Mouse (Mus musculus): ENCODE measurements around the gene Kcnc4. TPM values are rescaled to one million over a fixed set of nuclear protein-coding genes. Genes with fewer than 3 reads are reported as not detected.

Kcnc4 gene
- total RNA-seq, 2 experiments from 2014 or later: 68.4 to 73.4 TPM

DNA sequence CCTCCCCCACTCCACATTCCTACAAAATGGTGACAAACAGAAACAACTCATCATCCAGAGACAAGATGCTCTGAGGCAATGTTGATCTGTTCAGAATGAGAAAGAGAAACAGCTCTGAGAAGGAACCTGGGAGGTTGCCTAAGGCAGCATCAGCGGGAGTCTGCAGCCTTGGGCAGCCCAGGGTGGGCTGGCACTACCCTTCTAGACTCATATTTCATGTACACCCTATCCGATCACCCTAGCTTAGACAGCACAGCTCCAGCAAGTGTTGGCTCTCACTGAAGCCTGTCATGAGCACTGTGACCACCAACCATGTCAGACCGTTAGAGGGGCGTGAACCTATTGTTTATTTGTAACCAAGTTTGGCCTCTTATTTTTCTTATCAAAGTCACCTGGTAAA lies 5.1 kb downstream of the Kcnc4 start:
- intact Hi-C loops (cut with DNase I): no loop called here
- TF ChIP-seq CTCF (IDR thresholded peaks at IDR 0.05): no peak
- H3K4me3 ChIP-seq: no peak overlapping the region
- no peak overlapping the region for H3K27ac ChIP-seq
- DNase-seq (ENCODE audit: extremely low spot score in 1 of 2, low spot score in 2 of 2): no peak

DNA sequence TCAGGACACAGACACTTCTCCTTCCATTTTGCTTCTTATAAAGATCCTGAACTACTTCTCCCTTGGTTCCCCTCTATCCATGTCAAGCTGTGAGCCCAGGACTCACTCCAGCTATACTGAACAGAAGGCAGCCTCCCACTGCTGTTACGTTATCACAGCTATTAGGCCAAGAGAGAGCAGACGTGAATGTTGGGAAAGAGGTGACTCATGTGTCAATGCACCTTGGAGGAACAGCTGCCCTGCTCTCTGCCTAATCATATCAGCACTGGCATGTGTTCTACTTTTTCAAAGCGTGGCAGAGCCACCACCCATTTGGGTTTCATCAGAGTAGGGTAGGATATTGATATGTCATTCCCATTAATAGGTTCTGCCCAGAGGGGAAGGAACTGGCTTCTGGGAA lies 12.5 kb downstream of the Kcnc4 start:
- intact Hi-C loops (cut with DNase I): no loop called here
- Histone ChIP-seq H3K27ac (no peak overlapping the region), H3K4me3 (no peak overlapping the region)
- no peak for TF ChIP-seq CTCF (IDR thresholded peaks at IDR 0.05)
- no peak for DNase-seq (ENCODE audit: extremely low spot score in 1 of 2, low spot score in 2 of 2)

DNA sequence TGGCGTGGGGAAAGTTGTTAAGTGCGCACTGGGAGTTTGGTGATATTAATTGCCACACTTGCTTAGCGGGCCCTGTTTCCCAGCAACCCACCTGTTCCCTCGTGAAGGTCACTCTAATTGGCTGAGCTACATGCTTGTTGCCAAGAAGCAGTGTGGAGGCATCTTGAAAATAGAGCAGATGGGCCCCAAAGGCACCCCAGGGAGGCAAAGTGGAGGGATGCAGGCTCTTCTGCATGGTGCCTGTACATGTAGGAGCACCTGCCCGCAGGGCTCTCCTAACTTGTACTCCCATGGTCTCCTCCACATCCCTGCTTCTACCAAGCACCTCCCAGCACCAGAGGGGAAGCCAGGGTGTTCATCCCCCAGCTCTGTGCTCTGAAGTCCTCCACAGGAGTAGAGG lies 15.5 kb downstream of the Kcnc4 start:
- DNase-seq (ENCODE audit: extremely low spot score in 1 of 2, low spot score in 2 of 2): no peak
- no peak overlapping the region for H3K4me3 ChIP-seq
- intact Hi-C loops (cut with DNase I): no loop called here
- no peak for TF ChIP-seq CTCF (IDR thresholded peaks at IDR 0.05)
- peak overlapping the region; percentile 20; the same call in 1 of the 2 replicates for H3K27ac ChIP-seq

DNA sequence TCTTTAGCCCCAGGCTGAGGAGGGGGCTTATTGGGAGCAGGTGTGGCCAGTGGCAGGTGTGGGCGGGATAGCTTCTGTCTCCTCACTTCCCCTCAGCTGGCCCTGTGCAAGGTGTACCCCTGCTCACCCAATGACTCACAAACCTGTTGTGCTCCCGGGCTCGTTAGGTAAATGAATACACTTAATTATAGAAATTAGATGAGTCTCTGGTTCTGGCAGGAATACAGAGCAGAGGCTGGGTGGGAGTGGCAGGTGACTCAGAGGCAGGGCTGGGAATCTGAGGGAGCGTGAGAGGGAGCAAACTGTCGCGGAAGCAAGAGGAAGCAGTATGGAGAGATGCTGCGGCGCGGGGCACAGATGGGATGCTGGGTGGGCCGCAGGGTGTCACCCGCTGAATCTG lies 17.2 kb downstream of the Kcnc4 start:
- TF ChIP-seq CTCF (IDR thresholded peaks at IDR 0.05): no peak
- no peak overlapping the region for H3K4me3 ChIP-seq
- intact Hi-C loops (cut with DNase I): no loop called here
- peak overlapping the region; percentile 85 for H3K27ac ChIP-seq
- peak; percentile 72 to 76 for DNase-seq (ENCODE audit: extremely low spot score in 1 of 2, low spot score in 2 of 2)

DNA sequence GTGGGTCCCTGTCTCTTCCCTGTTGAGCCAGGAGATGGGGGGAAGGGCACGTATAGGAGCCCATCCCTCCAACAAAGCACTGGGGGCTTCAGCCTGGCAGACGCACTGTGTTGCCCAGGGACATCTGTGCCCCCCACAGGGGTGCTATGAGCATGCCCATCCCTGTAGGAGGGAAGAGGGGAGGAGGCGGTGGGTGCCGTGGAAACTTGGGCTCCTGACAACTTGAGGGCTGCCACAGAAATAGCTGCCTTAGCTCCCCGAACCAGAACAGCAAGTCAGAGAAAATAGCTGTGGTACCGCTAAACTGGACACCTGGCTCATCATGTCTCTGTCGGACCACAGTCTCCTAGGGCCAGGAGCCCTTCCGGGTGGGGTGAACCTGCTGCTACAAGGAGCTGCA lies 18.0 kb downstream of the Kcnc4 start:
- no peak for TF ChIP-seq CTCF (IDR thresholded peaks at IDR 0.05)
- DNase-seq (ENCODE audit: extremely low spot score in 1 of 2, low spot score in 2 of 2): peak in 1 of 2 experiments; percentile 40
- intact Hi-C loops (cut with DNase I): no loop called here

DNA sequence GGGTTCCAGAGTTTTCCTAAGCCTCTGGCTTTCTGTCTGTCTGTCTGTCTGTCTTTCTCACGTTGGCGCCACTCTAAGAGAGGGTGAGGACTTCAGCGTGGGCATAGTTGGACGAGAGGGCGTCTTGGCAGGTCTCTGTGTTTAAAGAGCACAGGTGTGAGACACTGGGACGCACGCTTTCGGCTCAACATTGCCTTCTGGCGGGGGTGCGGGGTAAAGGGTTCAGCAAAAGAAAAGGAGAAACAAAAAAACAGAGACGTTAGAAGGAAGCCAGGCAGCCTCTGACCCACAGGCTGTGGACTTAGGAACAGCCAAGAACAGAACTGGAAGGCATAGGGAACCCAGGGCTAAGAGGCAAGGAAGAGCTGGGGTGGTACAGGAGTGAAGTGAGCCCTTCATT lies 20.1 kb downstream of the Kcnc4 start:
- no peak overlapping the region for H3K27ac ChIP-seq
- DNase-seq (ENCODE audit: extremely low spot score in 1 of 2, low spot score in 2 of 2): no peak
- no peak for TF ChIP-seq CTCF (IDR thresholded peaks at IDR 0.05)
- intact Hi-C loops (cut with DNase I): no loop called here
- H3K4me3 ChIP-seq: no peak overlapping the region

More for the DNA sequence above, 18.0 kb downstream of the Kcnc4 start:
- H3K4me3 ChIP-seq: no peak overlapping the region
- peak overlapping the region; percentile 85 for H3K27ac ChIP-seq

DNA sequence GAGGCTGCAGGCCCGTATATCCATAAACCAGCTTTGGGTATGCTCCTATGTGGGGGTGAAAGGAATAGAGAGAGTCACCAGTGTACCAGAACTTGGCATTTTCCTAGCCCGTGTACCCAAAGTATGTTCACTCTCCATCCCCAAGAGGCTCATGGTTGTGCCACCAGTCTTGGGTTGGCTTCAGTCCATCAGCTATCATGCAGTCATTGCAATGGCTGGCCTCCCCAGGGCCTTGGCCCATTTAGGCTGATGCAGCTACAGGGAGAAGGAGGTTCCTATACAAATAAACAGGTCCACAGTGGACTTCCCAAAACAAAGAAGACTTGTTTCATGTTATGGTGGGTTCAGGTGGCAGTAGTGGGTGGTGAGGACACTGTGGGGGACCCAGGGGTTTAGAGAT lies 21.7 kb downstream of the Kcnc4 start:
- no peak for TF ChIP-seq CTCF (IDR thresholded peaks at IDR 0.05)
- intact Hi-C loops (cut with DNase I): no loop called here
- Histone ChIP-seq H3K4me3 (no peak overlapping the region), H3K27ac (no peak overlapping the region)
- no peak for DNase-seq (ENCODE audit: extremely low spot score in 1 of 2, low spot score in 2 of 2)

DNA sequence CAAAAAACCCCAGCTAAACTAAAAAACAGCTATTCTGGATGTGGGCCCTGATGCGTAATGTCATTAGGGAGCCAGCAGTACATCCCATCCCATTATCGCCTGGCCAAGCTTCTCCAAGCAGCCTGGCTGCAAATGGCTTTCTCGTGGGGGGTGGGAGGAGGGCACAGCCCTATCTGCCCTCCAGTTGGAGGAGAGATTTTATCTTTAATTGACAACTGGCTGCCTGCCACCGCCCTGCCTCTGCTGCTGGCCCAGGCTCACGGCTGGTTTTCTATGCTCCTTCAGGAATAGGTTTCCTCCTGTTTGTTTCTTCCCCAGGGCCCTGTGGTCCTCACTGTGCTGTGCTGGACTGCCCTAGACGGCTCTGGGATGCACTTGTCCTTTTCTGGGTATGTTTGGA lies 22.9 kb downstream of the Kcnc4 start:
- no peak for TF ChIP-seq CTCF (IDR thresholded peaks at IDR 0.05)
- Histone ChIP-seq H3K27ac (no peak overlapping the region), H3K4me3 (no peak overlapping the region)
- intact Hi-C loops (cut with DNase I): no loop called here
- no peak for DNase-seq (ENCODE audit: extremely low spot score in 1 of 2, low spot score in 2 of 2)

DNA sequence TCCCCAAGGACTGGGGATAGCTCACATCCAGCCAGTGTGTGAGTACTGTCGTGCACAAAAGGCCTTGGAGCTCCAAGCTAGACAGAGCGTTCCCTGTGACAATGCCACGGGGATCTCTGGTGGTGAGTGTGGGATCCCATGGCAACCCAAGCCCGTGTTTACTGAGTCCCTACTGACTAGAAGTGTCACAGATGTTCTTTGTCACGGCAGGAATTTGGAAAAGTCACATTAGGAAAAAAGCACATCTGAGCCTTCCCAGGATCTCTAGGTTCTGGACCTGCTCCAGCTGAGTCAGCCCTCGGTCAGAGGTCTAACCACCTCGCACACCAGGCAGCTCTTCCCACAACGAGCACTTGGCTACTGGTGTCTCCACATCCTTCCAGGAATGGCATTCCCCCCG lies 25.7 kb downstream of the Kcnc4 start:
- no peak for DNase-seq (ENCODE audit: extremely low spot score in 1 of 2, low spot score in 2 of 2)
- Histone ChIP-seq H3K27ac (no peak overlapping the region), H3K4me3 (no peak overlapping the region)
- intact Hi-C loops (cut with DNase I): no loop called here
- no peak for TF ChIP-seq CTCF (IDR thresholded peaks at IDR 0.05)

DNA sequence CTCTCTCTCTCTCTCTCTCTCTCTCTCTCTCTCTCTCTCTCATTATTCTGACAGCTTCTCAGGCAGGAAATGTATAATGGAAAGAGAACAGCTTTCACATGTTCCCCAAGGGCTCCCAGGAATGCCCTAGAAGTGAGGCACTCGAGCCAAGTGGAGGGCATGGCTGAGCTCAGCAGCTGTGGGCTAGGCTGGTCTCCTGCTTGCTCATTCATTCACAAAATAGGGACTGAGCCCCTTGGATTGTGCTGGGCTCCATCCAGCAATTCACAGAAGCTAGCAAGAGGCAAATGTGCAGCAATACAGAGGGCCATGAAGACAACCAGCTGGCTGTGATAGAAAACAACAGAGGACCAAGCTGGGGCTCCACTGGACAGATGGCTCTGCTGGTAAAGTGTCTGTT lies 28.1 kb downstream of the Kcnc4 start:
- no peak for DNase-seq (ENCODE audit: extremely low spot score in 1 of 2, low spot score in 2 of 2)
- intact Hi-C loops (cut with DNase I): no loop called here
- Histone ChIP-seq H3K27ac (no peak overlapping the region), H3K4me3 (no peak overlapping the region)
- no peak for TF ChIP-seq CTCF (IDR thresholded peaks at IDR 0.05)

DNA sequence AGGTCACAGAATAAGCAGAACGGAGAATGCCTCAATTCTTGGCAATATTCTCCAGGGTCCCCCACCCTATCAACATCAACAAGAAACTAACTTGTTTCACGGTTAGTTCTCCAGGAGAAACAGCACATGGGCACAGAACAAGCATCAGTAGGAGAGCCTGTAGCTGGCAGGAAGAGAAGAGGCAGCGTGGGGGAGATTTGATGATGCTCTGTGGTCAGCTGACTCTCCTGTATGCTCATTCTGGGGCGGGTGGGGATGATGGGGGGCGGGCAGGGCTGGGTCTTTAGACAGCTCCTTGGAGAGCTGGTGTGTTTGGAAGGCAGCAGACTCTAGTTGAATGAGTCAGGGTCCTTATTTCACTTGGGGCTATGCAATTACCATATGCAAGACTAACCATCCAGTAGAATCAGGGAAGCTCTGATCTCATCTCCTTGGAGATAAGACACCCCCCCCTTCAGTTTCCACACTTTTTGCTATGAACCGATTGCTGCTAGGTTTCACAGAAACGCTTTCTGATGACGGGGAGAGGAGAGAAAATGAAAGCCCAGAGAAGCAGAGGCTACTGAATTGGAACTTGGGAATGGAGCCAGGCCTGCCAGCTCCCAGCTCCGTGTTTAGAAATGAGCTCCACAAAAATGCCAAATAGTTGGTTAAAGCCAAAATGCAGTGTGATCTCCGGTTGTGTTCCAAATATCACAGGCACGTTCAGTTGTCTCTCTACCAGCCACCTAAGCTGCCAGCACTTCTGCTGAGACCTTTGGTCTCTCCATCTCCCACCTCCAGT lies 34.9 kb downstream of the Kcnc4 start:
- DNase-seq (ENCODE audit: extremely low spot score in 1 of 2, low spot score in 2 of 2): peak; percentile 39 to 50
- Histone ChIP-seq H3K27ac (peak overlapping the region; percentile 82), H3K4me3 (no peak overlapping the region)
- intact Hi-C loops (cut with DNase I): no loop called here
- no peak for TF ChIP-seq CTCF (IDR thresholded peaks at IDR 0.05)

DNA sequence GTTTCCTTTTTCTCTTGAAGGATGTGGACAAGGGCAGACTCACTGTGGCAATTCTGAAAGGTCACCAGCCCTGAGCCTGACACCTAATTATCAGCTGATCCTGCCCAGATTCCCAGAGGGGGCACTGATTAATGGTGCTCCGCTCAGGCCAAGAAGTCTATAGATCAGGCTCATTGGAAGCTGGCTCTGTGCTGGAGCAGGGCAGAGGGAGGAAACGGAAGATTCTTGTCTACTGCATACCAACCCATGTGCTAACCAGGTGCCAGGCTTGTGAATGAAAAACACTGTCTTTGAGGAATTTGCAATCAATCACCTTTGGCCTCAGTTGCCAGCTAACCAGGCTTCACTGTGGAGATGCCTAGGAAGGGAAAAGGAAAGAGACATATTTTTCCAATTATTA lies 39.2 kb downstream of the Kcnc4 start:
- no peak for TF ChIP-seq CTCF (IDR thresholded peaks at IDR 0.05)
- Histone ChIP-seq H3K27ac (no peak overlapping the region), H3K4me3 (no peak overlapping the region)
- DNase-seq (ENCODE audit: extremely low spot score in 1 of 2, low spot score in 2 of 2): no peak
- intact Hi-C loops (cut with DNase I): no loop called here

DNA sequence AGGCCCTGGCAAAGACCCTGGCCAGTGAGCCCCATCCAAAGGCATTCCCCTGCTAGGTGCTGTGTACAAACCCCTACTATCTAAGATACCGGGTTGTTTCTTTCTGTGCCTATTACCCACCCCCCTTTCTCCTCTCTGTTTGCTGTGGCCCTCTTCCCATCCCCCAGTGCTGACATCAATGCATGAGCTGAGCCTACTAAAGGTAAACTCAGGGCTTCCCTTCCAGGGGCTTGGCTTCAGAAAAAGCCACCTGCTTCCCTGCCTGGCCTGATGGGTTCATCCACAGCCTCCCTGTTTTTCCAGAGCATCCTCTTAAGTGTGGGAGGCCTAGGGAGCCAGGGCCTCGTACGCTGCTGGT lies 42.1 kb downstream of the Kcnc4 start:
- no peak overlapping the region for H3K27ac ChIP-seq
- H3K4me3 ChIP-seq: no peak overlapping the region
- no peak for TF ChIP-seq CTCF (IDR thresholded peaks at IDR 0.05)
- no peak for DNase-seq (ENCODE audit: extremely low spot score in 1 of 2, low spot score in 2 of 2)
- intact Hi-C loops (cut with DNase I): no loop called here
